Mouse (Mus musculus): ENCODE measurements around the gene A530084C06Rik.

The A530084C06Rik gene

GRCm38 (mm10) chr13:31557768-31558520, 1.2 kb downstream of the A530084C06Rik start:
- DNase-seq (ENCODE audit: low read depth, low spot score), result peak; percentile 2
- Histone ChIP-seq H3K36me3 (ENCODE audit: control insufficient read depth, insufficient read depth, low read length, poor library complexity, severe bottlenecking) (no peaks in the 10 kb centered on the region), H3K27me3 (ENCODE audit: control insufficient read depth, insufficient read depth, low read length, poor library complexity, severe bottlenecking) (no peaks in the 10 kb centered on the region; the same call in 1 of the 2 replicates)

GRCm38 (mm10) chr13:31556964-31557767, 2.0 kb downstream of the A530084C06Rik start:
- peak; percentile 0 for DNase-seq (ENCODE audit: low read depth, low spot score)
- Histone ChIP-seq H3K27me3 (ENCODE audit: control insufficient read depth, insufficient read depth, low read length, poor library complexity, severe bottlenecking) (no peaks in the 10 kb centered on the region; the same call in 1 of the 2 replicates), H3K36me3 (ENCODE audit: control insufficient read depth, insufficient read depth, low read length, poor library complexity, severe bottlenecking) (no peaks in the 10 kb centered on the region)

- DNase-seq (ENCODE audit: low read depth, low spot score), result no peak
- no peaks in the 10 kb centered on the region; the same call in 1 of the 2 replicates for H3K27me3 ChIP-seq (ENCODE audit: control insufficient read depth, insufficient read depth, low read length, poor library complexity, severe bottlenecking)
- no peaks in the 10 kb centered on the region for H3K36me3 ChIP-seq (ENCODE audit: control insufficient read depth, insufficient read depth, low read length, poor library complexity, severe bottlenecking)
Measured at GRCm38 (mm10) chr13:31555834-31556233, 3.3 kb downstream of the A530084C06Rik start, which contains the start of gene Foxq1. Gene Foxq1 (plus strand): TSS chr13:31556134.

- no peak for DNase-seq (ENCODE audit: low read depth, low spot score)
- Histone ChIP-seq H3K36me3 (ENCODE audit: control insufficient read depth, insufficient read depth, low read length, poor library complexity, severe bottlenecking) (no peaks in the 10 kb centered on the region), H3K27me3 (ENCODE audit: control insufficient read depth, insufficient read depth, low read length, poor library complexity, severe bottlenecking) (no peaks in the 10 kb centered on the region)
Measured at GRCm38 (mm10) chr13:31547610-31548009, 11.5 kb downstream of the A530084C06Rik start.

- H3K27me3 ChIP-seq (ENCODE audit: control insufficient read depth, insufficient read depth, low read length, poor library complexity, severe bottlenecking), result no peaks in the 10 kb centered on the region
- no peak for DNase-seq (ENCODE audit: low read depth, low spot score)
- H3K36me3 ChIP-seq (ENCODE audit: control insufficient read depth, insufficient read depth, low read length, poor library complexity, severe bottlenecking), result no peaks in the 10 kb centered on the region
Measured at GRCm38 (mm10) chr13:31547204-31547603, 11.9 kb downstream of the A530084C06Rik start.

- Histone ChIP-seq H3K36me3 (ENCODE audit: control insufficient read depth, insufficient read depth, low read length, poor library complexity, severe bottlenecking) (no peaks in the 10 kb centered on the region), H3K27me3 (ENCODE audit: control insufficient read depth, insufficient read depth, low read length, poor library complexity, severe bottlenecking) (no peaks in the 10 kb centered on the region)
- no peak for DNase-seq (ENCODE audit: low read depth, low spot score)
Measured at GRCm38 (mm10) chr13:31546784-31547183, 12.3 kb downstream of the A530084C06Rik start.

- no peaks in the 10 kb centered on the region for H3K36me3 ChIP-seq (ENCODE audit: control insufficient read depth, insufficient read depth, low read length, poor library complexity, severe bottlenecking)
- DNase-seq (ENCODE audit: low read depth, low spot score), result no peak
- H3K27me3 ChIP-seq (ENCODE audit: control insufficient read depth, insufficient read depth, low read length, poor library complexity, severe bottlenecking), result no peaks in the 10 kb centered on the region
Measured at GRCm38 (mm10) chr13:31543021-31543420, 16.1 kb downstream of the A530084C06Rik start.

GRCm38 (mm10) chr13:31534726-31535125, 24.4 kb downstream of the A530084C06Rik start:
- H3K36me3 ChIP-seq (ENCODE audit: control insufficient read depth, insufficient read depth, low read length, poor library complexity, severe bottlenecking), result no peaks in the 10 kb centered on the region
- no peaks in the 10 kb centered on the region for H3K27me3 ChIP-seq (ENCODE audit: control insufficient read depth, insufficient read depth, low read length, poor library complexity, severe bottlenecking)

GRCm38 (mm10) chr13:31531651-31532061, 27.5 kb downstream of the A530084C06Rik start:
- no peak for DNase-seq (ENCODE audit: low read depth, low spot score)
- H3K27me3 ChIP-seq (ENCODE audit: control insufficient read depth, insufficient read depth, low read length, poor library complexity, severe bottlenecking), result no peaks in the 10 kb centered on the region

More at GRCm38 (mm10) chr13:31534726-31535125, 24.4 kb downstream of the A530084C06Rik start:
- DNase-seq (ENCODE audit: low read depth, low spot score), result no peak

GRCm38 (mm10) chr13:31531186-31531585, 27.9 kb downstream of the A530084C06Rik start:
- Histone ChIP-seq H3K27me3 (ENCODE audit: control insufficient read depth, insufficient read depth, low read length, poor library complexity, severe bottlenecking) (no peaks in the 10 kb centered on the region), H3K36me3 (ENCODE audit: control insufficient read depth, insufficient read depth, low read length, poor library complexity, severe bottlenecking) (no peaks in the 10 kb centered on the region)
- no peak for DNase-seq (ENCODE audit: low read depth, low spot score)

More at GRCm38 (mm10) chr13:31531651-31532061, 27.5 kb downstream of the A530084C06Rik start:
- H3K36me3 ChIP-seq (ENCODE audit: control insufficient read depth, insufficient read depth, low read length, poor library complexity, severe bottlenecking), result no peaks in the 10 kb centered on the region

GRCm38 (mm10) chr13:31524976-31525375, 34.2 kb downstream of the A530084C06Rik start:
- Histone ChIP-seq H3K27me3 (ENCODE audit: control insufficient read depth, insufficient read depth, low read length, poor library complexity, severe bottlenecking) (no peaks in the 10 kb centered on the region), H3K36me3 (ENCODE audit: control insufficient read depth, insufficient read depth, low read length, poor library complexity, severe bottlenecking) (no peaks in the 10 kb centered on the region)
- no peak for DNase-seq (ENCODE audit: low read depth, low spot score)

- Histone ChIP-seq H3K27me3 (ENCODE audit: control insufficient read depth, insufficient read depth, low read length, poor library complexity, severe bottlenecking) (no peaks in the 10 kb centered on the region), H3K36me3 (ENCODE audit: control insufficient read depth, insufficient read depth, low read length, poor library complexity, severe bottlenecking) (no peaks in the 10 kb centered on the region)
- no peak for DNase-seq (ENCODE audit: low read depth, low spot score)
Measured at GRCm38 (mm10) chr13:31518971-31519370, 40.2 kb downstream of the A530084C06Rik start.

- DNase-seq (ENCODE audit: low read depth, low spot score), result no peak
- no peaks in the 10 kb centered on the region for H3K27me3 ChIP-seq (ENCODE audit: control insufficient read depth, insufficient read depth, low read length, poor library complexity, severe bottlenecking)
Measured at GRCm38 (mm10) chr13:31518411-31518886, 40.7 kb downstream of the A530084C06Rik start.

GRCm38 (mm10) chr13:31515261-31515660, 43.9 kb downstream of the A530084C06Rik start:
- DNase-seq (ENCODE audit: low read depth, low spot score), result no peak
- Histone ChIP-seq H3K27me3 (ENCODE audit: control insufficient read depth, insufficient read depth, low read length, poor library complexity, severe bottlenecking) (no peaks in the 10 kb centered on the region), H3K36me3 (ENCODE audit: control insufficient read depth, insufficient read depth, low read length, poor library complexity, severe bottlenecking) (no peaks in the 10 kb centered on the region)

More at GRCm38 (mm10) chr13:31518411-31518886, 40.7 kb downstream of the A530084C06Rik start:
- H3K36me3 ChIP-seq (ENCODE audit: control insufficient read depth, insufficient read depth, low read length, poor library complexity, severe bottlenecking), result no peaks in the 10 kb centered on the region

Data from splenic B cell, adult 2 months (primary cell).